Mouse (Mus musculus) adrenal gland, adult 18-20 months (tissue): ENCODE data around the gene Pdzd2. TPM values are rescaled to one million over a fixed set of nuclear protein-coding genes. Genes with fewer than 3 reads are reported as not detected.

Source experiments
- DNase-seq, 2 experiments: peaks; one replicate each; pipeline ENCODE4 v3.0.0; 2021 to 2022; ENCODE audit warnings: low spot score in 2 of 2
- total RNA-seq, 2 experiments: library from RNA; stranded (reverse); gene quantifications; 1 replicate in 1 of 2; 2 replicates in 1 of 2; pipeline ENCODE4 v1.2.3; 2021

Gene Pdzd2
- total RNA-seq, 2 experiments from 2014 or later, result 15.0 to 26.0 TPM

GRCm38 (mm10) chr15:12626166-12626565, 113.6 kb downstream of the Pdzd2 start:
- DNase-seq, result no peak

GRCm38 (mm10) chr15:12625524-12625923, 114.2 kb downstream of the Pdzd2 start:
- no peak for DNase-seq

- DNase-seq, result no peak
These were observed 116.2 kb downstream of the Pdzd2 start for GRCm38 (mm10) chr15:12623521-12623920.

- no peak for DNase-seq
These were observed 117.0 kb downstream of the Pdzd2 start for GRCm38 (mm10) chr15:12622701-12623100.

GRCm38 (mm10) chr15:12622093-12622643, 117.6 kb downstream of the Pdzd2 start:
- no peak for DNase-seq

- no peak for DNase-seq
These were observed 120.5 kb downstream of the Pdzd2 start for GRCm38 (mm10) chr15:12619273-12619672.

- no peak for DNase-seq
These were observed 122.1 kb downstream of the Pdzd2 start for GRCm38 (mm10) chr15:12617651-12618050.

- no peak for DNase-seq
These were observed 122.5 kb downstream of the Pdzd2 start for GRCm38 (mm10) chr15:12617220-12617619.

- DNase-seq, result no peak
These were observed 124.5 kb downstream of the Pdzd2 start for GRCm38 (mm10) chr15:12614944-12615878.

GRCm38 (mm10) chr15:12614011-12614410, 125.7 kb downstream of the Pdzd2 start:
- DNase-seq, result no peak

- no peak for DNase-seq
These were observed 126.6 kb downstream of the Pdzd2 start for GRCm38 (mm10) chr15:12612944-12613675.

- no peak for DNase-seq
These were observed 131.6 kb downstream of the Pdzd2 start for GRCm38 (mm10) chr15:12608090-12608489.

GRCm38 (mm10) chr15:12606306-12606705, 133.4 kb downstream of the Pdzd2 start:
- no peak for DNase-seq

- no peak for DNase-seq
These were observed 134.3 kb downstream of the Pdzd2 start for GRCm38 (mm10) chr15:12605239-12605993.

GRCm38 (mm10) chr15:12603674-12604073, 136.1 kb downstream of the Pdzd2 start:
- no peak for DNase-seq

- no peak for DNase-seq
These were observed 146.6 kb downstream of the Pdzd2 start for GRCm38 (mm10) chr15:12593094-12593493.

GRCm38 (mm10) chr15:12592628-12593027, 147.1 kb downstream of the Pdzd2 start:
- DNase-seq, result no peak

GRCm38 (mm10) chr15:12588661-12589060, 151.1 kb downstream of the Pdzd2 start:
- DNase-seq, result no peak

GRCm38 (mm10) chr15:12586852-12587424, 152.8 kb downstream of the Pdzd2 start:
- DNase-seq, result no peak

GRCm38 (mm10) chr15:12586154-12586553, 153.6 kb downstream of the Pdzd2 start:
- peak; percentile 38 to 54 for DNase-seq

GRCm38 (mm10) chr15:12583051-12583450, 156.7 kb downstream of the Pdzd2 start:
- DNase-seq, result no peak
